Mouse (Mus musculus) right cerebral cortex, postnatal 4 days (tissue): Measurements from ENCODE around the gene Vmn2r61.

ENCODE experiments used
- DNase-seq: peaks from one replicate; pipeline ENCODE4 v3.0.0-alpha.2; 2022

Gene Vmn2r61

GRCm38 (mm10) chr7:42259753-42260152 is at the start of gene Vmn2r61:
Gene Vmn2r61 (plus strand): TSS chr7:42260053.
- no peak for DNase-seq
